Mouse (Mus musculus): ENCODE data around the gene Npas1.

DNA sequence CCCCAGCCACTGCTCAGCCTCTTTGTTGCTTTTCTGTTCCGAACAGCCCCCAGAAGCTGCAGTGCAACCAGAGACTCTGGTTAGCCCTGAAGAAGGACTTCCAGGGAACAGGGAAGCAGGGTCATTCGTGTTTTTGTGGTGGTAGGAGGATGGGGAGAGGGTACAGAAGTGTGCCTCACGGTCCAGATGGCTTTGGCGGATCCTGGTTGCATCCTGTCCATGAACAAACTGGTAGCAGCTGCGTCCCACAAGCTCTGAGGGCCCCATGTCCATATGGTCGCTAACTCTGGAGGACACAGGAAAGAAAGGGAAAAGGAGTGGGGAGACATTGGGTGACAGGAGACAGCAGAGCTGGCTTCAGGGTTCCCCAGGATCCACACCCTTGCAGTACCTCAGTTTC lies 16.4 kb downstream of the Npas1 start:
- TF ChIP-seq CTCF (IDR thresholded peaks at IDR 0.05; ENCODE audit: borderline replicate concordance, extremely low read depth, insufficient read depth, insufficient read length) (no peak), POLR2A (IDR thresholded peaks at IDR 0.05; ENCODE audit: borderline replicate concordance, extremely low read depth, insufficient read depth, insufficient read length, poor library complexity, severe bottlenecking) (no peak)

Data from brain, embryonic 14.5 days (tissue).